Mouse (Mus musculus): ENCODE data around the gene Tmem86a. TPM values are rescaled to one million over a fixed set of nuclear protein-coding genes. Genes with fewer than 3 reads are reported as not detected.
A peak's percentile ranks its signal among the peaks of the same experiment; 100 is the strongest.

Gene Tmem86a
- polyA plus RNA-seq, 1 experiment = 19.0 TPM

DNA sequence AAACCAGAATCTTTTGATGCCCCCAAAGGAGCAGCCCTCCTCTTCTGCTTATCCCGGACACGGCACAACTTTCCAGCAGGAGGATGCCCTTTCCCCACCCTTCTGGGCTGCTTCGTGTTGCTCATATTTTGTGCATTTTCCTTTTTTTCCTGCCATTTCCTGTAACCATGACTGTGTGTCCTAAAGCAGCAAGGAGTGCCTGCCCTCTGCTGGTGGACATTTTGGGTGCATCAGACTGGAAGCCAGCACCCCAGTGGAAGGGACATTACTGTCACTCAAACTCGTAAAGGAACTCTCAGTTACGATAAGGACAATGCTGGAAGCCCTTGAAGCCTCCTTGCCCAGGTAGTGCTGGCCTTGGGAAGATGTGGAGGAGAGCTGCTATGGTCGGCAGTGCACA, 30.9 kb downstream of the Tmem86a start:
- DNase-seq = peak; percentile 48 to 64
- no peaks in the 10 kb centered on the region for H3K27me3 ChIP-seq (ENCODE audit: control insufficient read depth, insufficient read depth, low read length)
- TF ChIP-seq POLR2A (IDR thresholded peaks at IDR 0.05; ENCODE audit: borderline replicate concordance, insufficient read depth, low read length) (no peak), CTCF (IDR thresholded peaks at IDR 0.05; ENCODE audit: borderline replicate concordance, insufficient read depth, low read depth, low read length) (peak; percentile 87)
- H3K4me1 ChIP-seq (ENCODE audit: control insufficient read depth, insufficient read depth, low read length) = no peaks in the 10 kb centered on the region
- no peak overlapping the region for H3K4me3 ChIP-seq (replicated peaks; ENCODE audit: insufficient read depth, low read depth, low read length)
- no peak overlapping the region for H3K27ac ChIP-seq (ENCODE audit: insufficient read depth, low read length)
- 29% methylated on average over 6 of the region's 6 CpGs for WGBS

DNA sequence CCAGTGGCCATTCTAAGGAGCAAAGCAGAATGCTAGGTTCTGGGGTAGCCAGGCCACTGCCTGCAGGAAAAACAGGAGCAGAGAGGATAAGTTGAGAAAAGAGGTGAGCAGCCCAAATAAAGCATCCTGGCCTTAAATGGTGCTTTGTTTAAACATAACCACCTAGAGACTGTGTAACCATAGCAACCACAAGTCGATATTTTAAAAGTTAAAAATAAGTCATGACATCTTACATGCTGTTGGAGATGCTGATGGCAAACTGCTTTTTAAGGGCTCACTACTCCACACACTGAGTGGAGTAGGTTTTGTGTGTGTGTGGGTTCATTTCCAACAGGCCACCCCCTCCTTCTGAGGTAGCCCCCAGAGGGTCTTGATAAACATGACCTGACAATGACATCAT, 34.7 kb downstream of the Tmem86a start:
- Histone ChIP-seq H3K27me3 (ENCODE audit: control insufficient read depth, insufficient read depth, low read length) (no peaks in the 10 kb centered on the region), H3K4me1 (ENCODE audit: control insufficient read depth, insufficient read depth, low read length) (no peaks in the 10 kb centered on the region), H3K4me3 (replicated peaks; ENCODE audit: insufficient read depth, low read depth, low read length) (no peak overlapping the region), H3K27ac (ENCODE audit: insufficient read depth, low read length) (no peak overlapping the region)
- DNase-seq = no peak
- 60% methylated on average over 1 of the region's 1 CpGs for WGBS
- TF ChIP-seq CTCF (IDR thresholded peaks at IDR 0.05; ENCODE audit: borderline replicate concordance, insufficient read depth, low read depth, low read length) = no peak
- TF ChIP-seq POLR2A (IDR thresholded peaks at IDR 0.05; ENCODE audit: borderline replicate concordance, insufficient read depth, low read length) = no peak

DNA sequence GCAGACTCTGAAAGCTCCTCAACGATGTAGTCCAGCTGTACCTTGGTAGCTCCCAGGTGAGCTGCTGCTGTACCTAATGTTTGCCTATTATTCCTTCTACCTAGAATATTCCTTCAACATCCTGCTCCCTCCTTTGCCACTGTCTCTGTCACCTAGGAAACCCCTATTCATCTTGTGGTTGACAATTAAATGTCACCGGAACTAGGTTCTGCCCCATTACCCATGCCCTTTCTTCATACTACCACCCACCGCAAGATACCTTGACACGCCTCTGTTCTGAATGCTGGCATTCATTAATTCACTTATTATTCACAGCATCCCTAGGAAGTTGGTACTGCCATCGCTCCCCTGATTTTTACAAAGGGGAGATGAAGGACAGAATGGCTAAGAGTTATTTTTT, 43.5 kb downstream of the Tmem86a start:
- Histone ChIP-seq H3K27ac (ENCODE audit: insufficient read depth, low read length) (no peak overlapping the region), H3K27me3 (ENCODE audit: control insufficient read depth, insufficient read depth, low read length) (no peaks in the 10 kb centered on the region), H3K4me1 (ENCODE audit: control insufficient read depth, insufficient read depth, low read length) (no peaks in the 10 kb centered on the region), H3K4me3 (replicated peaks; ENCODE audit: insufficient read depth, low read depth, low read length) (no peak overlapping the region)
- WGBS = 59% methylated on average over 5 of the region's 5 CpGs
- no peak for DNase-seq
- TF ChIP-seq CTCF (IDR thresholded peaks at IDR 0.05; ENCODE audit: borderline replicate concordance, insufficient read depth, low read depth, low read length) = no peak
- no peak for TF ChIP-seq POLR2A (IDR thresholded peaks at IDR 0.05; ENCODE audit: borderline replicate concordance, insufficient read depth, low read length)

DNA sequence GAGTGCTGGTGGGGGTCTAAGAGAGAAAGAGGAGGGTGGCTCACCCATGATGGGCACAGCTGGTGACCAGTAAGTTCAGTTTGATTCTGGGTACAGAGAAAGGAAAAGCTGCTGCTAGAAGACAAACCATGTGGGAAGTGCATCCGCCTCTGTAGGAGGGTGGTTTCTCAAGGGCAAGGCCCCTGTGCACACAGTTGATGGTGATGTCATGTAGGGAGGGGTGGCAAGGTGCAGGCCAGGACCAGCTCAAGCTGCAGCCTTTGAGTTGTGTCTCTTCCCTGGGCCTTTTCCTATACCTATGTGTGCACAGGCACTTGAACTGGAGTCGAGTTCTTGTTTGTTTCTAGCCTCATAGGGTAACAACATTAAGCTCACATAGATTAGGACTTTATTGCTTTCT, 44.6 kb downstream of the Tmem86a start:
- no peak overlapping the region for H3K27ac ChIP-seq (ENCODE audit: insufficient read depth, low read length)
- no peak for TF ChIP-seq CTCF (IDR thresholded peaks at IDR 0.05; ENCODE audit: borderline replicate concordance, insufficient read depth, low read depth, low read length)
- no peak for TF ChIP-seq POLR2A (IDR thresholded peaks at IDR 0.05; ENCODE audit: borderline replicate concordance, insufficient read depth, low read length)
- DNase-seq = no peak
- no peaks in the 10 kb centered on the region for H3K4me1 ChIP-seq (ENCODE audit: control insufficient read depth, insufficient read depth, low read length)
- WGBS = 77% methylated on average over 2 of the region's 2 CpGs
- H3K4me3 ChIP-seq (replicated peaks; ENCODE audit: insufficient read depth, low read depth, low read length) = no peak overlapping the region
- H3K27me3 ChIP-seq (ENCODE audit: control insufficient read depth, insufficient read depth, low read length) = no peaks in the 10 kb centered on the region

DNA sequence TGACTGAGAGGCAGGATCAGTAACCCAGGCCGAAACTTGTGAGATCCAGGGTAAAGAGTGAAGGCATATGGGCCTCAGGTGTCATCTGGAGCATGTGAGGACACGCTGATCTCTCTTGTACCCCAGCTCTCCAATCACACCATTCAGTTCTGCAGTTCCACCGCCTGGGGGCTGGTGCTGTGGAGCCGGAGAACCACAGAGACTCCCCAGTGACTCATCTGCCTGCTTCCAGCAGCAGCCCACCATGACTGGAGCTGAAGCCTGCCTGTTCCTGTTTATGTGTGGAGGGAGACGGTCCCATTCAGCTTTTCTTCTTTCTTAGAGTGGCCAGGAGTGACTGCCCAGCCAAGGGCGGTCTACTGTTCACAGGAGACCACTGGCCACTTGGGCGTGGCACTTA, 47.6 kb downstream of the Tmem86a start:
- Histone ChIP-seq H3K27me3 (ENCODE audit: control insufficient read depth, insufficient read depth, low read length) (no peaks in the 10 kb centered on the region), H3K4me3 (replicated peaks; ENCODE audit: insufficient read depth, low read depth, low read length) (no peak overlapping the region), H3K27ac (ENCODE audit: insufficient read depth, low read length) (no peak overlapping the region), H3K4me1 (ENCODE audit: control insufficient read depth, insufficient read depth, low read length) (no peaks in the 10 kb centered on the region)
- 70% methylated on average over 7 of the region's 7 CpGs for WGBS
- no peak for DNase-seq
- TF ChIP-seq POLR2A (IDR thresholded peaks at IDR 0.05; ENCODE audit: borderline replicate concordance, insufficient read depth, low read length) (no peak), CTCF (IDR thresholded peaks at IDR 0.05; ENCODE audit: borderline replicate concordance, insufficient read depth, low read depth, low read length) (no peak)

GRCm38 (mm10) chr7:47099306-47099705, 48.9 kb downstream of the Tmem86a start:
- Histone ChIP-seq H3K4me3 (replicated peaks; ENCODE audit: insufficient read depth, low read depth, low read length) (no peak overlapping the region), H3K27ac (ENCODE audit: insufficient read depth, low read length) (no peak overlapping the region), H3K4me1 (ENCODE audit: control insufficient read depth, insufficient read depth, low read length) (no peaks in the 10 kb centered on the region), H3K27me3 (ENCODE audit: control insufficient read depth, insufficient read depth, low read length) (no peaks in the 10 kb centered on the region)
- no peak for DNase-seq
- WGBS = 84% methylated on average over 7 of the region's 7 CpGs
- TF ChIP-seq POLR2A (IDR thresholded peaks at IDR 0.05; ENCODE audit: borderline replicate concordance, insufficient read depth, low read length) (no peak), CTCF (IDR thresholded peaks at IDR 0.05; ENCODE audit: borderline replicate concordance, insufficient read depth, low read depth, low read length) (no peak)

DNA sequence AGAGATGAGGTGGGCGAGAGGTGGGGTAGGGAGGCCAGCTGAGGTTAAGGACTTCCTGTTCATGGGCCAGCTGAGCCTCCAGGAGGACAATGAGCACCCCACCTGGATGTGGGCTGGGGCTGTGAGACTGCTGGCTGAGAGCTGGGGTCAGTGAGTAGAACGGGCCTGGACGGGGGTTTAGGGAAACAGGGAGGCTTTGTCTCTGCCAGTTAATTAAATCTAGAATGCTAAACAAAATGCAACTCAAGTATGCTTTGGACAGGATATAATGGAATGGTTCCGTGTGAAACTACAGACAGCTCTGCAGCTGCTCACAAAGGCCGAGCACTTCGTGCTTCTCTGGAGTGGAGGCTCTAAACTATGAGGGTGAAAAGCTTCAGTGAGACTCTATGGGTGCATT, 50.2 kb downstream of the Tmem86a start:
- no peak for DNase-seq
- TF ChIP-seq POLR2A (IDR thresholded peaks at IDR 0.05; ENCODE audit: borderline replicate concordance, insufficient read depth, low read length) = no peak
- TF ChIP-seq CTCF (IDR thresholded peaks at IDR 0.05; ENCODE audit: borderline replicate concordance, insufficient read depth, low read depth, low read length) = no peak
- WGBS = 55% methylated on average over 6 of the region's 6 CpGs
- Histone ChIP-seq H3K27ac (ENCODE audit: insufficient read depth, low read length) (no peak overlapping the region), H3K27me3 (ENCODE audit: control insufficient read depth, insufficient read depth, low read length) (no peaks in the 10 kb centered on the region), H3K4me3 (replicated peaks; ENCODE audit: insufficient read depth, low read depth, low read length) (no peak overlapping the region), H3K4me1 (ENCODE audit: control insufficient read depth, insufficient read depth, low read length) (no peaks in the 10 kb centered on the region)

DNA sequence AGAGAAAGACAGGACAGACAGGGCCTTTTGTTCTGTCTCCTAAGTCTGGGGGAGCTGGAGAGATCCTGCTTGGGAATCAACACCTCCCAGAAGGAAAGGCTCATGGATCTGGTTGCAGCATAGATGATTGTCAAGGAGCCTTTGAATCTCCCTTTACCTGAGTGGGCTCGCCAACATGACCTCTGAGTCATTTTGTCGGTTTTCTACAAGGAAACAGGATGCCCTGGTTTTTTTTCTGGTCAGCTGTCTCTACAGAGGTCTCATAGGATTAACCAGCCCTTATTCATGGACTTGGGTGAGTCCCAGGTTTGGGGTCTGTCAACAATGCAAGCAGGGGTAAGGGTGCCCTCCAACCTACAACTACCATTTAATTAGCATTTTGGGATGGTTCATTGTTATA, 52.6 kb downstream of the Tmem86a start:
- DNase-seq = no peak
- Histone ChIP-seq H3K27ac (ENCODE audit: insufficient read depth, low read length) (no peak overlapping the region), H3K4me3 (replicated peaks; ENCODE audit: insufficient read depth, low read depth, low read length) (no peak overlapping the region), H3K27me3 (ENCODE audit: control insufficient read depth, insufficient read depth, low read length) (no peaks in the 10 kb centered on the region), H3K4me1 (ENCODE audit: control insufficient read depth, insufficient read depth, low read length) (no peaks in the 10 kb centered on the region)
- TF ChIP-seq POLR2A (IDR thresholded peaks at IDR 0.05; ENCODE audit: borderline replicate concordance, insufficient read depth, low read length) = no peak
- TF ChIP-seq CTCF (IDR thresholded peaks at IDR 0.05; ENCODE audit: borderline replicate concordance, insufficient read depth, low read depth, low read length) = no peak
- 82% methylated on average over 2 of the region's 2 CpGs for WGBS
